ENCODE assay signal across 10 mouse cellular contexts in the genomic region with DNA sequence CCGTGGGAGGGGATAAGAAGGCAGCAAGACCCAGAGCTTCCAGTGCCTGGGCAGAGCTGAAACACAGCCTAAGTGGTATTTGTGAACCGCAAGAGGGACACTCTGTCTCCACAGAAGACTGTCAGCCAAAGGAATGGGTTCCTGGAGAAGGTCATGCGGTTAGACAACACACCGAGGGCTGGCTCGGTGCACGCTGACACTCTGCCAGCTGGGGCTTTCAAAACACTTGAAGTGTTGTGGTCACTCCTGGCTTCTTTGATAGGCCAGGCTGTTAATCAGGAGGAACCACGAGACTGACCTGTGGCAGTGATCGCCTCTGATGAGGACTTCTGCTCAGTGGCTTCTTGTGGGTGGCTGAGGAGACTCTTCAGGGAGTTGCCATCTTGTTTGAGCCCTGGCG. TPM values are rescaled to one million over a fixed set of nuclear protein-coding genes. Genes with fewer than 3 reads are reported as not detected.
DNase-seq lines count a peak whose midpoint lies in the region; ATAC-seq and TF ChIP-seq lines count a peak whose summit lies in the region.
"Had no signal": no experiment of that assay in that cellular context is flagged by ENCODE, and none has a peak within 500 bp of the region (broad histone marks: within the 10 kb centered on the region; RNA-seq: fewer than 3 reads in every experiment).

No protein-coding gene starts in this region.

- 20% methylated on average over 9 of the region's 9 CpGs for WGBS in liver, embryonic 15.5 days (ENCODE audit: insufficient replicate concordance)
- 55% methylated on average over 9 of the region's 9 CpGs for WGBS in stomach, postnatal 0 days

- no peaks in the 10 kb centered on the region for H3K9me3 ChIP-seq in liver, embryonic 15.5 days (replicated peaks)
- H3K9me3 ChIP-seq in stomach, postnatal 0 days (ENCODE audit: control insufficient read depth, low read length), result no peaks in the 10 kb centered on the region
- H3K9me3 ChIP-seq: embryonic facial prominence, embryonic 13.5 days had no signal

- peak; percentile 72 for DNase-seq in ovary, adult 18-20 months (ENCODE audit: low spot score)
- no peak for DNase-seq in ovary, postnatal 10 days (ENCODE audit: low spot score)
- peak; percentile 97 for DNase-seq in fibroblast of lung, adult 2 months (ENCODE audit: low read depth)
- no peak for DNase-seq in stomach, postnatal 0 days (ENCODE audit: low spot score)
- DNase-seq in frontal cortex, postnatal 36 days (ENCODE audit: low spot score in 2 of 2), result no peak
- no peak for DNase-seq in thymus, postnatal 10 days (ENCODE audit: low spot score in 2 of 2)
- DNase-seq: kidney, adult 8-10 months had no signal

- no peak for TF ChIP-seq CTCF in stomach, postnatal 0 days (IDR thresholded peaks at IDR 0.05; ENCODE audit: low read depth)

- 0 out of 2 replicates have a peak, but pooled peaks cover 4% of the 10 kb centered on the region for H3K4me1 ChIP-seq in liver, embryonic 15.5 days (replicated peaks)
- no peaks in the 10 kb centered on the region for H3K4me1 ChIP-seq in stomach, postnatal 0 days (replicated peaks; ENCODE audit: control insufficient read depth, insufficient read depth)
- H3K4me1 ChIP-seq: midbrain, embryonic 10.5 days had no signal

- no peak for TF ChIP-seq EP300 in stomach, postnatal 0 days (optimal IDR thresholded peaks at IDR 0.05)

- ATAC-seq in liver, embryonic 15.5 days (ENCODE audit: insufficient read depth), result no peak
- ATAC-seq in stomach, postnatal 0 days (ENCODE audit: low FRiP score, low TSS enrichment), result no peak

- peaks cover 16% of the 10 kb centered on the region; the same call in 1 of the 2 replicates for H3K27me3 ChIP-seq in liver, embryonic 15.5 days
- no peaks in the 10 kb centered on the region for H3K27me3 ChIP-seq in stomach, postnatal 0 days (ENCODE audit: control insufficient read depth, insufficient read depth, low read length)

- H3K27ac ChIP-seq in liver, embryonic 15.5 days (replicated peaks), result no peak overlapping the region
- H3K27ac ChIP-seq in stomach, postnatal 0 days (replicated peaks), result 0 out of 2 replicates have a peak overlapping the region, but pooled peaks have one; percentile 30
- H3K27ac ChIP-seq: embryonic facial prominence, embryonic 13.5 days; midbrain, embryonic 10.5 days had no signal

- H3K36me3 ChIP-seq in liver, embryonic 15.5 days (replicated peaks), result no peaks in the 10 kb centered on the region
- no peaks in the 10 kb centered on the region for H3K36me3 ChIP-seq in stomach, postnatal 0 days (ENCODE audit: control insufficient read depth, insufficient read depth, low read length)
- H3K36me3 ChIP-seq: embryonic facial prominence, embryonic 13.5 days; midbrain, embryonic 10.5 days had no signal

- no peak overlapping the region for H3K9ac ChIP-seq in liver, embryonic 15.5 days
- H3K9ac ChIP-seq in stomach, postnatal 0 days (ENCODE audit: low read length), result no peak overlapping the region
- H3K9ac ChIP-seq: embryonic facial prominence, embryonic 13.5 days had no signal

- peak overlapping the region; percentile 25; the same call in 1 of the 2 replicates for H3K4me2 ChIP-seq in liver, embryonic 15.5 days
- H3K4me2 ChIP-seq in stomach, postnatal 0 days (replicated peaks; ENCODE audit: low read depth), result no peak overlapping the region
- H3K4me2 ChIP-seq: embryonic facial prominence, embryonic 13.5 days had no signal

- no peak overlapping the region for H3K4me3 ChIP-seq in liver, embryonic 15.5 days (replicated peaks)
- H3K4me3 ChIP-seq in stomach, postnatal 0 days (ENCODE audit: low read depth, low read length), result no peak overlapping the region
- H3K4me3 ChIP-seq: embryonic facial prominence, embryonic 13.5 days; midbrain, embryonic 10.5 days had no signal

RNA-seq across cellular contexts. Expression of gene Tut7, which starts 30.5 kb away (rescaled TPM):
- polyA plus RNA-seq in liver, embryonic 15.5 days (2015; fragmentation: Nextera tagmentation; extraction: Ambion mirVana), result 57.2 and 60.4 TPM in 2 replicates
- 29.1 and 31.6 TPM in 2 replicates for polyA plus RNA-seq in stomach, postnatal 0 days (2015; fragmentation: Nextera tagmentation; extraction: Ambion mirVana)

Comparison
In these comparisons a context has a peak if more than half of its experiments do, and no peak if none do; other contexts are left out.
1. DNase-seq: peak in ovary, adult 18-20 months (single experiment) and fibroblast of lung, adult 2 months (single experiment); none in ovary, postnatal 10 days (single experiment), stomach, postnatal 0 days (single experiment), frontal cortex, postnatal 36 days (0 of 2) and thymus, postnatal 10 days (0 of 2).